Mouse (Mus musculus) ES-Bruce4 (cell line): Measurements from ENCODE around the gene Zranb3. TPM values are rescaled to one million over a fixed set of nuclear protein-coding genes. Genes with fewer than 3 reads are reported as not detected.

ENCODE experiments used
- H3K27ac ChIP-seq: 2 replicates; pipeline ENCODE4 v1.5.1; 2012; ENCODE audit warnings: low read length, inconsistent platforms; ENCODE audit not compliant: insufficient read depth
- H3K27me3 ChIP-seq: 2 replicates; pipeline ENCODE4 v1.6.1; 2012; ENCODE audit warnings: mild to moderate bottlenecking, low read length, inconsistent platforms; ENCODE audit not compliant: control insufficient read depth, poor library complexity, insufficient read depth, severe bottlenecking
- H3K36me3 ChIP-seq: 2 replicates; pipeline ENCODE4 v1.6.1; 2012; ENCODE audit warnings: inconsistent platforms, mild to moderate bottlenecking, low read length, moderate library complexity; ENCODE audit not compliant: control insufficient read depth, poor library complexity, insufficient read depth, severe bottlenecking
- H3K4me1 ChIP-seq: one replicate; pipeline ENCODE4 v1.8.1; 2011; ENCODE audit warnings: low read length; ENCODE audit not compliant: control insufficient read depth, insufficient read depth
- H3K4me3 ChIP-seq: 2 replicates; pipeline ENCODE4 v1.5.1; 2011; ENCODE audit warnings: low read depth, mild to moderate bottlenecking, low read length
- H3K9ac ChIP-seq: 2 replicates; pipeline ENCODE4 v1.6.1; 2012; ENCODE audit warnings: low read depth, mild to moderate bottlenecking, inconsistent platforms; ENCODE audit not compliant: poor library complexity, severe bottlenecking
- H3K9me3 ChIP-seq: replicated peaks from 2 replicates; pipeline ENCODE4 v1.6.1; 2012; ENCODE audit warnings: mild to moderate bottlenecking, low read length, inconsistent platforms; ENCODE audit not compliant: control insufficient read depth, poor library complexity, insufficient read depth, severe bottlenecking
- CTCF ChIP-seq: IDR thresholded peaks from one replicate; pipeline ENCODE4 v1.8.1; 2011; ENCODE audit warnings: low read depth, low read length
- EP300 ChIP-seq: IDR thresholded peaks from 2 replicates; pipeline ENCODE4 v1.6.1; 2011; ENCODE audit warnings: low read depth, low read length; ENCODE audit not compliant: insufficient read depth
- POLR2A ChIP-seq: IDR thresholded peaks from one replicate; pipeline ENCODE4 v1.8.1; 2011; ENCODE audit warnings: low read length; ENCODE audit not compliant: insufficient read depth
- polyA plus RNA-seq: library from polyadenylated mRNA; stranded (reverse); fragments of >200 nt; gene quantifications from 2 replicates; pipeline ENCODE4 v1.2.4, GENCODE M21; 2011; ENCODE audit warnings: low read depth; ENCODE audit not compliant: missing spikeins, insufficient read depth, insufficient read length

The Zranb3 gene
- polyA plus RNA-seq, 1 experiment = 55.7 TPM

DNA sequence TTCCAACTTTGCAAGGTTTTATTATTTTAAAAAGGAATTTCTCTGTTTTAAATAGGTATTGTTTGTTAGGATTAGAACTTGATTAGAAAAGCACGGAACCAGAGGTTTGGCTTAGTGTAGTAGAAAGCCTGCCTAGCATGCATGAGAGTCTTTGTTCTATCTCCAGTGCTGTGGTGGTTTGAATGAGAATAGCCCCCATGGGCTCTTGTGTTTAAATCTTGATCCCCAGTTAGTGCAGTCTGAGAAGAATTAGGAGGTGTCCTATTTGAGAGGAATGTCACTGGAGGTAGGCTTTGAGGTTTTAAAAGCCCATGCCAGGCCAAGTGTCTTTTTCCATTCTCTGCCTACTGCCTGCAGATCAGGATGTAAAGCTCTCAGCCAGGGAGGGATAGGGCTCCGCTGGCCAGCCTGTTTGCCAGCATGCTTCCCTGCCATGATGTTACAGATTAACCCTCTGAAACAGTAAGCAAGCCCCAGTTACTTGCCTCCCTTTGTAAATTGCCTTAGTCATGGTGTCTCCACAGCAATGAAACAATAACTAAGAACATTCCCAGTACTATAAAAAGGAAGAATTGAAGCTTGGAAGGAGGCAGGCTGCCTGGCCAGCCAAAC, 198.0 kb downstream of the Zranb3 start:
- Histone ChIP-seq H3K4me1 (no peaks in the 10 kb centered on the region), H3K9ac (no peak overlapping the region), H3K4me3 (no peak overlapping the region), H3K27ac (peak overlapping the region; percentile 19; the same call in 1 of the 2 replicates), H3K27me3 (no peaks in the 10 kb centered on the region), H3K36me3 (no peaks in the 10 kb centered on the region; the same call in 1 of the 2 replicates), H3K9me3 (no peaks in the 10 kb centered on the region)
- no peak for TF ChIP-seq POLR2A
- TF ChIP-seq EP300 = no peak
- no peak for TF ChIP-seq CTCF

Other genes with a start within 250 kb of the Zranb3 start
- not detected in 2 replicates for gene Map3k19, start 248.0 kb downstream of the Zranb3 start, polyA plus RNA-seq
- gene Rab3gap1, start 234.3 kb downstream of the Zranb3 start, polyA plus RNA-seq = 24.0 and 28.3 TPM in 2 replicates
- 135 and 151 TPM in 2 replicates for gene R3hdm1, start 254 bp upstream of the Zranb3 start, polyA plus RNA-seq
- gene Ubxn4, start 140.9 kb upstream of the Zranb3 start, polyA plus RNA-seq = 44.6 and 56.6 TPM in 2 replicates
- 0.22 TPM in 1 of 2 replicates, not detected in the other for gene Lct, start 225.3 kb upstream of the Zranb3 start, polyA plus RNA-seq